Comparison of ENCODE assay signal across 17 mouse cellular contexts in genomic region chr17:34960702-34961493, GRCm38 (mm10). TPM values are rescaled to one million over a fixed set of nuclear protein-coding genes. Genes with fewer than 3 reads are reported as not detected.
A peak's percentile ranks its signal among the peaks of the same experiment; 100 is the strongest.
DNase-seq lines count a peak whose midpoint lies in the region; ATAC-seq lines count a peak whose summit lies in the region.
"Had no signal": no experiment of that assay in that cellular context is flagged by ENCODE, and none has a peak within 500 bp of the region (broad histone marks: within the 10 kb centered on the region; RNA-seq: fewer than 3 reads in every experiment).

No protein-coding gene starts in this region.

- H3K27me3 ChIP-seq in kidney, embryonic 15.5 days, result no peaks in the 10 kb centered on the region; the same call in 1 of the 2 replicates

- H3K4me1 ChIP-seq in kidney, embryonic 15.5 days, result peaks cover 34% of the 10 kb centered on the region

- H3K9ac ChIP-seq in kidney, embryonic 15.5 days, result no peak overlapping the region
- H3K9ac ChIP-seq: liver, postnatal 0 days had no signal

- ATAC-seq in kidney, embryonic 15.5 days (replicated peaks; ENCODE audit: low FRiP score), result no peak
- no peak for ATAC-seq in megakaryocyte, adult 5-6 weeks (ENCODE audit: poor library complexity, severe bottlenecking)
- ATAC-seq: liver, postnatal 0 days had no signal

- no peaks in the 10 kb centered on the region for H3K9me3 ChIP-seq in kidney, embryonic 15.5 days (replicated peaks)
- H3K9me3 ChIP-seq: hindbrain, embryonic 13.5 days had no signal

- peak overlapping the region; percentile 99 for H3K27ac ChIP-seq in kidney, embryonic 15.5 days
- H3K27ac ChIP-seq: hindbrain, embryonic 13.5 days had no signal

- no peak overlapping the region for H3K4me2 ChIP-seq in kidney, embryonic 15.5 days

- H3K36me3 ChIP-seq in kidney, embryonic 15.5 days, result no peaks in the 10 kb centered on the region
- H3K36me3 ChIP-seq: hindbrain, embryonic 13.5 days had no signal

- peak; percentile 45 for DNase-seq in adrenal gland, adult 2 months
- DNase-seq in adrenal gland, postnatal 36 days, result no peak
- DNase-seq in kidney, adult 9 months, result no peak
- DNase-seq in urinary bladder, postnatal 14 days (ENCODE audit: low spot score), result peak; percentile 58
- DNase-seq in urinary bladder, postnatal 4 days (ENCODE audit: low spot score in 2 of 2), result no peak
- DNase-seq in spleen, postnatal 36 days (ENCODE audit: low spot score in 2 of 2), result no peak
- DNase-seq: cerebellum, postnatal 36 days; left cerebral cortex, postnatal 4 days; liver, postnatal 0 days had no signal

- H3K4me3 ChIP-seq in kidney, embryonic 15.5 days (replicated peaks), result no peak overlapping the region

RNA-seq across cellular contexts. Expression of gene Hspa1b, which starts 1.9 kb away (rescaled TPM):
- 100 to 1,000 TPM in 1 of 2 experiments, 10 to 100 TPM in 1; 36.3 to 634 TPM for total RNA-seq in adrenal gland, adult 2 months (2021)
- polyA plus RNA-seq in adrenal gland, adult 2 months (2012; rRNA removed), result 48.4 and 85.4 TPM in 2 replicates
- total RNA-seq in adrenal gland, postnatal 36 days (2021), result 100 to 1,000 TPM in 1 of 2 experiments, 10 to 100 TPM in 1; 80.1 to 206 TPM
- 0.49 and 0.53 TPM in 2 replicates for polyA plus RNA-seq in kidney, embryonic 15.5 days (2015; fragmentation: Nextera tagmentation; extraction: Ambion mirVana)
- total RNA-seq in megakaryocyte, adult 5-6 weeks (2015), result 14.9 and 22.6 TPM in 2 replicates
- total RNA-seq in megakaryocyte, adult 5-6 weeks (2017), result 23.0 and 30.6 TPM in 2 replicates

RNA-seq across cellular contexts. Expression of gene Gm20481, which starts 8.8 kb away (rescaled TPM):
- under 1 TPM in 1 of 2 experiments, not detected in 1; 0.58 TPM for total RNA-seq in adrenal gland, adult 2 months (2021)
- 1.1 and 1.2 TPM in 2 replicates for polyA plus RNA-seq in adrenal gland, adult 2 months (2012; rRNA removed)
- total RNA-seq in adrenal gland, postnatal 36 days (2021), result not detected
- not detected in 2 replicates for polyA plus RNA-seq in kidney, embryonic 15.5 days (2015; fragmentation: Nextera tagmentation; extraction: Ambion mirVana)
- total RNA-seq in megakaryocyte, adult 5-6 weeks (2015), result not detected in 2 replicates
- total RNA-seq in megakaryocyte, adult 5-6 weeks (2017), result not detected in 2 replicates
- total RNA-seq: layer of hippocampus, adult 8-10 months; left cerebral cortex, postnatal 4 days; megakaryocyte-erythroid progenitor cell, adult 5-6 weeks; MEL had no signal
- polyA plus RNA-seq: erythroblast, embryonic 14.5 days; hindbrain, embryonic 13.5 days; spleen, adult 2 months had no signal

RNA-seq across cellular contexts. Expression of gene Hspa1a, which starts 11.1 kb away (rescaled TPM):
- 100 to 1,000 TPM in 1 of 2 experiments, 10 to 100 TPM in 1; 16.3 to 253 TPM for total RNA-seq in adrenal gland, adult 2 months (2021)
- polyA plus RNA-seq in adrenal gland, adult 2 months (2012; rRNA removed), result 37.1 and 55.2 TPM in 2 replicates
- total RNA-seq in adrenal gland, postnatal 36 days (2021), result 10 to 100 TPM; 36.0 to 86.1 TPM
- polyA plus RNA-seq in kidney, embryonic 15.5 days (2015; fragmentation: Nextera tagmentation; extraction: Ambion mirVana), result 7.8 and 8.4 TPM in 2 replicates
- 10.8 and 12.4 TPM in 2 replicates for total RNA-seq in megakaryocyte, adult 5-6 weeks (2015)
- 29.2 and 32.0 TPM in 2 replicates for total RNA-seq in megakaryocyte, adult 5-6 weeks (2017)
- total RNA-seq: MEL had no signal

RNA-seq across cellular contexts. Expression of gene Hspa1l, which starts 11.6 kb away (rescaled TPM):
- total RNA-seq in adrenal gland, adult 2 months (2021), result under 1 TPM; 0.28 to 0.29 TPM
- 0.11 and 0.17 TPM in 2 replicates for polyA plus RNA-seq in adrenal gland, adult 2 months (2012; rRNA removed)
- under 1 TPM; 0.20 to 0.36 TPM for total RNA-seq in adrenal gland, postnatal 36 days (2021)
- polyA plus RNA-seq in kidney, embryonic 15.5 days (2015; fragmentation: Nextera tagmentation; extraction: Ambion mirVana), result 0.81 and 1.6 TPM in 2 replicates
- not detected in 2 replicates for total RNA-seq in megakaryocyte, adult 5-6 weeks (2015)
- 0.22 TPM in 1 of 2 replicates, not detected in the other for total RNA-seq in megakaryocyte, adult 5-6 weeks (2017)
- total RNA-seq: megakaryocyte-erythroid progenitor cell, adult 5-6 weeks had no signal

RNA-seq across cellular contexts. Expression of gene Lsm2, which starts 20.8 kb away (rescaled TPM):
- total RNA-seq in adrenal gland, adult 2 months (2021), result 10 to 100 TPM; 32.9 to 45.8 TPM
- 82.4 and 84.8 TPM in 2 replicates for polyA plus RNA-seq in adrenal gland, adult 2 months (2012; rRNA removed)
- 10 to 100 TPM; 35.2 to 35.5 TPM for total RNA-seq in adrenal gland, postnatal 36 days (2021)
- 229 and 231 TPM in 2 replicates for polyA plus RNA-seq in kidney, embryonic 15.5 days (2015; fragmentation: Nextera tagmentation; extraction: Ambion mirVana)
- total RNA-seq in megakaryocyte, adult 5-6 weeks (2015), result 85.8 and 141 TPM in 2 replicates
- total RNA-seq in megakaryocyte, adult 5-6 weeks (2017), result 13.2 and 31.2 TPM in 2 replicates

Comparison
In these comparisons a context has a peak if more than half of its experiments do, and no peak if none do; other contexts are left out.
1. DNase-seq: peak in adrenal gland, adult 2 months (single experiment) and urinary bladder, postnatal 14 days (single experiment); none in adrenal gland, postnatal 36 days (0 of 2), kidney, adult 9 months (single experiment), urinary bladder, postnatal 4 days (0 of 2) and spleen, postnatal 36 days (0 of 2).